In genomic region chr3:82274196-82274937, GRCm38 (mm10) we compare ENCODE assay signal across 9 mouse cellular contexts.
A peak's percentile ranks its signal among the peaks of the same experiment; 100 is the strongest.
DNase-seq lines count a peak whose midpoint lies in the region; ATAC-seq and TF ChIP-seq lines count a peak whose summit lies in the region.
"Had no signal": no experiment of that assay in that cellular context is flagged by ENCODE, and none has a peak within 500 bp of the region (broad histone marks: within the 10 kb centered on the region; RNA-seq: fewer than 3 reads in every experiment).

No protein-coding gene starts in this region.

- no peaks in the 10 kb centered on the region for H3K9me3 ChIP-seq in kidney, postnatal 0 days (replicated peaks; ENCODE audit: low read length)
- H3K9me3 ChIP-seq in heart, embryonic 13.5 days: no peaks in the 10 kb centered on the region
- H3K9me3 ChIP-seq in liver, embryonic 12.5 days (replicated peaks): no peaks in the 10 kb centered on the region
- H3K9me3 ChIP-seq: megakaryocyte, embryonic 14.5 days had no signal

- H3K27me3 ChIP-seq in kidney, postnatal 0 days (ENCODE audit: insufficient read depth, low read length): no peaks in the 10 kb centered on the region
- no peaks in the 10 kb centered on the region for H3K27me3 ChIP-seq in heart, embryonic 13.5 days (replicated peaks)
- H3K27me3 ChIP-seq in liver, embryonic 12.5 days (replicated peaks): no peaks in the 10 kb centered on the region
- H3K27me3 ChIP-seq: megakaryocyte, embryonic 14.5 days had no signal

- H3K9ac ChIP-seq in kidney, postnatal 0 days (ENCODE audit: low read depth, low read length): no peak overlapping the region
- H3K9ac ChIP-seq in heart, embryonic 13.5 days: peak overlapping the region; percentile 62
- H3K9ac ChIP-seq in liver, embryonic 12.5 days: no peak overlapping the region

- no peak for TF ChIP-seq POLR2A in cortical plate, adult 2 months (IDR thresholded peaks at IDR 0.05; ENCODE audit: extremely low read depth, insufficient read depth, low read length)

- TF ChIP-seq CTCF in kidney, postnatal 0 days (IDR thresholded peaks at IDR 0.05; ENCODE audit: low read depth): no peak
- TF ChIP-seq CTCF in cortical plate, adult 2 months (IDR thresholded peaks at IDR 0.05; ENCODE audit: extremely low read depth, insufficient read depth, low read length): no peak

- no peaks in the 10 kb centered on the region for H3K4me1 ChIP-seq in kidney, postnatal 0 days (replicated peaks; ENCODE audit: insufficient read depth, low read length)
- H3K4me1 ChIP-seq in cortical plate, adult 2 months (ENCODE audit: control insufficient read depth, insufficient read depth, low read length): peaks cover 3% of the 10 kb centered on the region; the same call in 1 of the 2 replicates
- H3K4me1 ChIP-seq in heart, embryonic 13.5 days: peaks cover 31% of the 10 kb centered on the region
- H3K4me1 ChIP-seq in liver, embryonic 12.5 days: no peaks in the 10 kb centered on the region
- H3K4me1 ChIP-seq: megakaryocyte, embryonic 14.5 days had no signal

- H3K36me3 ChIP-seq in kidney, postnatal 0 days (ENCODE audit: insufficient read depth, low read length): no peaks in the 10 kb centered on the region
- no peaks in the 10 kb centered on the region for H3K36me3 ChIP-seq in heart, embryonic 13.5 days
- no peaks in the 10 kb centered on the region for H3K36me3 ChIP-seq in liver, embryonic 12.5 days

- H3K4me3 ChIP-seq in kidney, postnatal 0 days (replicated peaks; ENCODE audit: low read depth, low read length): no peak overlapping the region
- H3K4me3 ChIP-seq in cortical plate, adult 2 months (ENCODE audit: insufficient read depth, low read length): no peak overlapping the region
- no peak overlapping the region for H3K4me3 ChIP-seq in heart, embryonic 13.5 days
- no peak overlapping the region for H3K4me3 ChIP-seq in liver, embryonic 12.5 days
- H3K4me3 ChIP-seq: megakaryocyte, embryonic 14.5 days had no signal

- DNase-seq in kidney, postnatal 0 days (ENCODE audit: low spot score): peak; percentile 21
- DNase-seq in kidney, adult 11 months: no peak
- DNase-seq in lung, postnatal 10 days: peak; percentile 64
- no peak for DNase-seq in spleen, postnatal 10 days (ENCODE audit: low spot score in 2 of 2)
- DNase-seq in cerebellum, adult 18-20 months: no peak

- ATAC-seq in kidney, postnatal 0 days (replicated peaks; ENCODE audit: low FRiP score, low read depth): no peak
- no peak for ATAC-seq in heart, embryonic 13.5 days (ENCODE audit: extremely low read depth, insufficient number of reproducible peaks, low FRiP score, low TSS enrichment)
- ATAC-seq in liver, embryonic 12.5 days: no peak

- no peak overlapping the region for H3K4me2 ChIP-seq in kidney, postnatal 0 days (ENCODE audit: low read length)
- peak overlapping the region; percentile 44 for H3K4me2 ChIP-seq in heart, embryonic 13.5 days
- H3K4me2 ChIP-seq in liver, embryonic 12.5 days: no peak overlapping the region

- 46% methylated on average over 6 of the region's 6 CpGs for WGBS in kidney, postnatal 0 days
- 15% methylated on average over 6 of the region's 6 CpGs for WGBS in heart, embryonic 13.5 days
- 46% methylated on average over 6 of the region's 6 CpGs for WGBS in liver, embryonic 12.5 days (ENCODE audit: insufficient replicate concordance)

- peak overlapping the region; percentile 3 for H3K27ac ChIP-seq in kidney, postnatal 0 days
- peak overlapping the region; percentile 38 for H3K27ac ChIP-seq in cortical plate, adult 2 months (ENCODE audit: insufficient read depth, low read length)
- peak overlapping the region; percentile 89 for H3K27ac ChIP-seq in heart, embryonic 13.5 days (replicated peaks)
- H3K27ac ChIP-seq in liver, embryonic 12.5 days: no peak overlapping the region

Comparison
In these comparisons a context has a peak if more than half of its experiments do, and no peak if none do; other contexts are left out.
1. DNase-seq: peak in kidney, postnatal 0 days (single experiment) and lung, postnatal 10 days (single experiment); none in kidney, adult 11 months (single experiment), spleen, postnatal 10 days (0 of 2) and cerebellum, adult 18-20 months (0 of 2).